Mouse (Mus musculus) fat pad, adult 2 months (tissue): Measurements from ENCODE around the gene Gm8890.
"Not testable (repeated sequence)": the region's sequence is repeated elsewhere in the genome, so short reads cannot be mapped to it uniquely, and the experiment has no call there.

Source experiments
- DNase-seq: peaks from one replicate; pipeline ENCODE4 v3.0.0-alpha.2; 2011; ENCODE audit warnings: low read depth, low spot score; ENCODE audit errors: extremely low read depth

Gm8890 gene

DNA sequence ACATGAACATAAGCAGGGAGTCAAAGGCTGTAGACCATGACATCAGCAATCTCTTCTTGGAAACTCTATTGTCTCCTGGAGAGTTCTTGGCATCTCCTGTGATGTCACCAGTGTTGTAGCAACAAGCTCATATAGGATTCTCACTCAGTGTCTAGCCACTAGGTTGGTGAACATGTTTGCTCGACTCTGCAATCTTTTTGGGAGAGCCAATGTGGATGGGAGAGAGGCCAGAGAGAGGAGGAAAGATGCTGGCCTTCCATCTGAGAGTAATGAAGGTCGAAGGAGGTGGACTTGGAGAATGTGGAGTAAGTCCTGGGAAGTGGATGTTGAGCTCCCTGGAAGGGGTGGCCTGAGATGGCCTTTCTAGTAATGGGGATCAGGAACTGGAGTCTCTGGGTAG is at the start of gene Gm8890:
Gene Gm8890, plus strand, starts transcription at position 301 of the 400 bp plus-strand sequence.
- not testable (repeated sequence) for DNase-seq

- DNase-seq = not testable (repeated sequence)
Measured at GRCm38 (mm10) chr5:11256221-11256620, 388 bp downstream of the Gm8890 start.
